Mouse (Mus musculus) kidney, embryonic 15.5 days (tissue): ENCODE measurements around the gene Scfd2. TPM values are rescaled to one million over a fixed set of nuclear protein-coding genes. Genes with fewer than 3 reads are reported as not detected.
A peak's percentile ranks its signal among the peaks of the same experiment; 100 is the strongest.

Source experiments
- ATAC-seq: fragments of 200-750 bp; cut with Nextera tagmentation; replicated peaks from 2 replicates; pipeline ENCODE4 v1.8.0; 2017; ENCODE audit warnings: moderate TSS enrichment; ENCODE audit not compliant: low FRiP score
- H3K27ac ChIP-seq: fragments of 300-500 bp; sonication (generic); 2 replicates; pipeline ENCODE4 v1.5.1; 2015; ENCODE audit warnings: mild to moderate bottlenecking, inconsistent platforms
- H3K27me3 ChIP-seq: fragments of 300-500 bp; sonication (generic); 2 replicates; pipeline ENCODE4 v1.6.1; 2015; ENCODE audit warnings: inconsistent platforms
- H3K36me3 ChIP-seq: fragments of 300-500 bp; sonication (generic); 2 replicates; pipeline ENCODE4 v1.6.1; 2015; ENCODE audit warnings: inconsistent platforms
- H3K4me1 ChIP-seq: fragments of 300-500 bp; sonication (generic); 2 replicates; pipeline ENCODE4 v1.6.1; 2015; ENCODE audit warnings: inconsistent platforms
- H3K4me2 ChIP-seq: fragments of 300-500 bp; sonication (generic); 2 replicates; pipeline ENCODE4 v1.6.1; 2015; ENCODE audit warnings: moderate library complexity, mild to moderate bottlenecking, inconsistent platforms
- H3K4me3 ChIP-seq: fragments of 300-500 bp; sonication (generic); replicated peaks from 2 replicates; pipeline ENCODE4 v1.5.1; 2015; ENCODE audit warnings: mild to moderate bottlenecking, inconsistent platforms
- H3K9ac ChIP-seq: fragments of 300-500 bp; sonication (generic); 2 replicates; pipeline ENCODE4 v1.6.1; 2015; ENCODE audit warnings: mild to moderate bottlenecking, inconsistent platforms
- H3K9me3 ChIP-seq: fragments of 300-500 bp; sonication (generic); replicated peaks from 2 replicates; pipeline ENCODE4 v1.6.1; 2016; ENCODE audit warnings: inconsistent platforms
- WGBS: fragments of 180-500 bp; shearing (Covaris S2); methylation state at CpG from one replicate; pipeline ENCODE4 v1.1.7; 2015; ENCODE audit warnings: mixed read lengths; 5-methylcytosine and 5-hydroxymethylcytosine counted together
- polyA plus RNA-seq: library from polyadenylated mRNA; unstranded; fragments of >200 nt; fragmentation: Nextera tagmentation; extraction: Ambion mirVana; gene quantifications from 2 replicates; pipeline ENCODE4 v1.2.1, GENCODE M21; 2015

The Scfd2 gene
- polyA plus RNA-seq, 1 experiment from 2014 or later: 18.3 TPM

GRCm38 (mm10) chr5:74202515-74202914, 329.0 kb downstream of the Scfd2 start:
- Histone ChIP-seq H3K27ac (0 out of 2 replicates have a peak overlapping the region, but pooled peaks have one; percentile 65), H3K4me3 (no peak overlapping the region), H3K9me3 (no peaks in the 10 kb centered on the region), H3K36me3 (peaks cover 33% of the 10 kb centered on the region), H3K27me3 (no peaks in the 10 kb centered on the region), H3K4me2 (no peak overlapping the region), H3K9ac (no peak overlapping the region), H3K4me1 (peaks cover 71% of the 10 kb centered on the region)
- ATAC-seq: no peak
- 82% methylated on average over 4 of the region's 4 CpGs for WGBS

- Histone ChIP-seq H3K4me2 (no peak overlapping the region), H3K27ac (peak overlapping the region; percentile 65), H3K4me3 (no peak overlapping the region), H3K4me1 (peaks cover 73% of the 10 kb centered on the region), H3K27me3 (no peaks in the 10 kb centered on the region), H3K36me3 (peaks cover 38% of the 10 kb centered on the region), H3K9ac (no peak overlapping the region), H3K9me3 (no peaks in the 10 kb centered on the region)
- WGBS: 41% methylated on average over 10 of the region's 10 CpGs
- ATAC-seq: peak; percentile 78
Observed at GRCm38 (mm10) chr5:74201570-74202357, 329.8 kb downstream of the Scfd2 start.

GRCm38 (mm10) chr5:74200481-74200880, 331.1 kb downstream of the Scfd2 start:
- no peak for ATAC-seq
- no peak overlapping the region for H3K9ac ChIP-seq
- no peaks in the 10 kb centered on the region for H3K27me3 ChIP-seq
- H3K4me3 ChIP-seq: no peak overlapping the region
- WGBS: 77% methylated on average over 8 of the region's 8 CpGs
- peaks cover 66% of the 10 kb centered on the region for H3K4me1 ChIP-seq
- H3K4me2 ChIP-seq: no peak overlapping the region
- no peaks in the 10 kb centered on the region for H3K9me3 ChIP-seq
- H3K27ac ChIP-seq: 0 out of 2 replicates have a peak overlapping the region, but pooled peaks have one; percentile 22
- peaks cover 38% of the 10 kb centered on the region for H3K36me3 ChIP-seq

GRCm38 (mm10) chr5:74199793-74200192, 331.8 kb downstream of the Scfd2 start:
- H3K9me3 ChIP-seq: no peaks in the 10 kb centered on the region
- no peak for ATAC-seq
- H3K27ac ChIP-seq: 0 out of 2 replicates have a peak overlapping the region, but pooled peaks have one; percentile 22

GRCm38 (mm10) chr5:74198446-74198845, 333.1 kb downstream of the Scfd2 start:
- H3K4me3 ChIP-seq: peak overlapping the region; percentile 97
- ATAC-seq: no peak
- no peaks in the 10 kb centered on the region for H3K9me3 ChIP-seq
- peaks cover 38% of the 10 kb centered on the region for H3K36me3 ChIP-seq
- H3K27ac ChIP-seq: no peak overlapping the region
- H3K9ac ChIP-seq: no peak overlapping the region
- peaks cover 76% of the 10 kb centered on the region for H3K4me1 ChIP-seq
- peak overlapping the region; percentile 99 for H3K4me2 ChIP-seq
- 79% methylated on average over 11 of the region's 11 CpGs for WGBS
- H3K27me3 ChIP-seq: peaks cover 4% of the 10 kb centered on the region; the same call in 1 of the 2 replicates

More at GRCm38 (mm10) chr5:74199793-74200192, 331.8 kb downstream of the Scfd2 start:
- H3K4me3 ChIP-seq: no peak overlapping the region
- H3K36me3 ChIP-seq: peaks cover 38% of the 10 kb centered on the region
- no peak overlapping the region for H3K9ac ChIP-seq
- WGBS: 84% methylated on average over 13 of the region's 13 CpGs
- no peaks in the 10 kb centered on the region for H3K27me3 ChIP-seq
- no peak overlapping the region for H3K4me2 ChIP-seq
- peaks cover 65% of the 10 kb centered on the region for H3K4me1 ChIP-seq

- H3K4me3 ChIP-seq: peak overlapping the region; percentile 97
- peak overlapping the region; percentile 99 for H3K4me2 ChIP-seq
- peaks cover 38% of the 10 kb centered on the region for H3K36me3 ChIP-seq
- ATAC-seq: no peak
- 0 out of 2 replicates have a peak overlapping the region, but pooled peaks have one; percentile 9 for H3K9ac ChIP-seq
- 65% methylated on average over 22 of the region's 22 CpGs for WGBS
- peaks cover 78% of the 10 kb centered on the region for H3K4me1 ChIP-seq
- H3K27me3 ChIP-seq: peaks cover 4% of the 10 kb centered on the region; the same call in 1 of the 2 replicates
- peak overlapping the region; percentile 59 for H3K27ac ChIP-seq
- H3K9me3 ChIP-seq: no peaks in the 10 kb centered on the region
Observed at GRCm38 (mm10) chr5:74197541-74198330, 333.8 kb downstream of the Scfd2 start.

- 2% methylated on average over 4 of the region's 4 CpGs for WGBS
- Histone ChIP-seq H3K4me1 (peaks cover 67% of the 10 kb centered on the region), H3K36me3 (peaks cover 38% of the 10 kb centered on the region), H3K9ac (peak overlapping the region; percentile 26; the same call in 1 of the 2 replicates), H3K4me3 (peak overlapping the region; percentile 97), H3K9me3 (no peaks in the 10 kb centered on the region), H3K4me2 (peak overlapping the region; percentile 99), H3K27ac (peak overlapping the region; percentile 87), H3K27me3 (peaks cover 5% of the 10 kb centered on the region; the same call in 1 of the 2 replicates)
- ATAC-seq: no peak
Observed at GRCm38 (mm10) chr5:74196307-74196618, 335.3 kb downstream of the Scfd2 start.

- peak overlapping the region; percentile 87 for H3K27ac ChIP-seq
- no peaks in the 10 kb centered on the region for H3K9me3 ChIP-seq
- peaks cover 62% of the 10 kb centered on the region for H3K4me1 ChIP-seq
- WGBS: under 1% methylated on average over 27 of the region's 27 CpGs
- ATAC-seq: peak; percentile 34; the same call in 1 of the 2 replicates
- peak overlapping the region; percentile 97 for H3K4me3 ChIP-seq
- H3K27me3 ChIP-seq: peaks cover 8% of the 10 kb centered on the region; the same call in 1 of the 2 replicates
- peaks cover 38% of the 10 kb centered on the region for H3K36me3 ChIP-seq
- peak overlapping the region; percentile 94 for H3K9ac ChIP-seq
- H3K4me2 ChIP-seq: peak overlapping the region; percentile 99
Observed at GRCm38 (mm10) chr5:74195614-74196306, 335.8 kb downstream of the Scfd2 start.

GRCm38 (mm10) chr5:74194841-74195613, 336.5 kb downstream of the Scfd2 start, which contains the start of gene Rasl11b:
Gene Rasl11b (plus strand): TSS chr5:74195286.
- peaks cover 57% of the 10 kb centered on the region for H3K4me1 ChIP-seq
- under 1% methylated on average over 75 of the region's 82 CpGs for WGBS
- peak within 1 kb of the TSS; percentile 94 for H3K9ac ChIP-seq
- peak; percentile 95 for ATAC-seq
- H3K9me3 ChIP-seq: no peaks in the 10 kb centered on the region
- H3K27ac ChIP-seq: peak within 1 kb of the TSS; percentile 87
- H3K27me3 ChIP-seq: peaks cover 8% of the 10 kb centered on the region; the same call in 1 of the 2 replicates
- peak within 1 kb of the TSS; percentile 99 for H3K4me2 ChIP-seq
- peaks cover 31% of the 10 kb centered on the region for H3K36me3 ChIP-seq
- H3K4me3 ChIP-seq: peak within 1 kb of the TSS; percentile 97

GRCm38 (mm10) chr5:74194027-74194840, 337.3 kb downstream of the Scfd2 start:
- H3K4me2 ChIP-seq: peak overlapping the region; percentile 99
- H3K9ac ChIP-seq: peak overlapping the region; percentile 94
- H3K9me3 ChIP-seq: no peaks in the 10 kb centered on the region
- H3K36me3 ChIP-seq: peaks cover 23% of the 10 kb centered on the region
- H3K4me3 ChIP-seq: peak overlapping the region; percentile 97
- peaks cover 56% of the 10 kb centered on the region for H3K4me1 ChIP-seq
- ATAC-seq: no peak
- 18% methylated on average over 16 of the region's 16 CpGs for WGBS
- H3K27ac ChIP-seq: 0 out of 2 replicates have a peak overlapping the region, but pooled peaks have one; percentile 54
- H3K27me3 ChIP-seq: peaks cover 8% of the 10 kb centered on the region; the same call in 1 of the 2 replicates
